Mouse (Mus musculus) embryonic facial prominence, embryonic 13.5 days (tissue): ENCODE measurements at regions not wholly inside any gene's neighbourhood (a gene's known extent, or its start where the extent isn't known, plus 50 kb on each side); places are given as distances from the start of the nearest gene placed in this dataset.

Experiments used
- ATAC-seq: fragments of 200-750 bp; cut with Nextera tagmentation; 2 replicates; pipeline ENCODE4 v1.8.0; 2017; ENCODE audit warnings: low read depth; ENCODE audit not compliant: insufficient number of reproducible peaks, insufficient read depth, low FRiP score, low TSS enrichment
- H3K27ac ChIP-seq: fragments of 300-500 bp; sonication (generic); 2 replicates; pipeline ENCODE4 v1.5.1; 2015; ENCODE audit warnings: moderate library complexity, mild to moderate bottlenecking, inconsistent platforms
- H3K27me3 ChIP-seq: fragments of 300-500 bp; sonication (generic); 2 replicates; pipeline ENCODE4 v1.6.1; 2015; ENCODE audit warnings: mild to moderate bottlenecking, inconsistent platforms
- H3K36me3 ChIP-seq: fragments of 300-500 bp; sonication (generic); 2 replicates; pipeline ENCODE4 v1.6.1; 2015; ENCODE audit warnings: mild to moderate bottlenecking, inconsistent platforms
- H3K4me1 ChIP-seq: fragments of 300-500 bp; sonication (generic); 2 replicates; pipeline ENCODE4 v1.6.1; 2015; ENCODE audit warnings: inconsistent platforms
- H3K4me2 ChIP-seq: fragments of 300-500 bp; sonication (generic); 2 replicates; pipeline ENCODE4 v1.6.1; 2015; ENCODE audit warnings: moderate library complexity, mild to moderate bottlenecking, inconsistent platforms
- H3K4me3 ChIP-seq: fragments of 300-500 bp; sonication (generic); 2 replicates; pipeline ENCODE4 v1.5.1; 2015; ENCODE audit warnings: mild to moderate bottlenecking, inconsistent platforms
- H3K9ac ChIP-seq: fragments of 300-500 bp; sonication (generic); 2 replicates; pipeline ENCODE4 v1.6.1; 2015; ENCODE audit warnings: mild to moderate bottlenecking, inconsistent platforms
- H3K9me3 ChIP-seq: fragments of 300-500 bp; sonication (generic); 2 replicates; pipeline ENCODE4 v1.6.1; 2016; ENCODE audit warnings: inconsistent platforms
- WGBS: fragments of 180-500 bp; shearing (Covaris S2); methylation state at CpG from one replicate; pipeline ENCODE4 v1.1.7; 2015; ENCODE audit warnings: mixed read lengths; 5-methylcytosine and 5-hydroxymethylcytosine counted together

- no peaks in the 10 kb centered on the region for H3K4me1 ChIP-seq
- no peaks in the 10 kb centered on the region for H3K36me3 ChIP-seq
- no peak overlapping the region for H3K4me3 ChIP-seq
- H3K9ac ChIP-seq = no peak overlapping the region
- WGBS = 95% methylated on average over 3 of the region's 3 CpGs
- no peak for ATAC-seq
- no peak overlapping the region for H3K27ac ChIP-seq
- H3K27me3 ChIP-seq = no peaks in the 10 kb centered on the region
- H3K4me2 ChIP-seq = no peak overlapping the region
- no peaks in the 10 kb centered on the region for H3K9me3 ChIP-seq
Measured at GRCm38 (mm10) chr14:95493154-95493553, 387.9 kb upstream of the 4921530L21Rik start.

DNA sequence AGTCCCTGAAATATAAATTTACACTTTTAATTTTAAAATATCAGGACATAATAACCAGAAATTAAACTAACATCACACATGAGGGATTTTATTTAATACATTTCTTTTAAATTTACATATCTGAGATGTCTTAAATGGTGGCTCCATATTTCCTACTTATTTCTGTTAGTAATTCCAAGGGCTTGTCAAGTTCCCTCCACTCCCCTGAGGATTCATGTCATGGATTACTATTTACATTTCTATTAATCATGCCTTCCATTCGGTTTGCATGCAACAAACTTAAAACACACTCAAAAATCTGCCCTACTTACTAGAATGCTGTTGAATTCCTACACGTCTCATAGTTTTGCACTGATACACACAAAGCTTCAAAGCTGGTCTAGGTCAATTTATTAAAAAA is 387.1 kb upstream of the 4921530L21Rik start:
- no peak overlapping the region for H3K9ac ChIP-seq
- no peak overlapping the region for H3K4me2 ChIP-seq
- no peaks in the 10 kb centered on the region for H3K36me3 ChIP-seq
- H3K4me1 ChIP-seq = no peaks in the 10 kb centered on the region
- no peaks in the 10 kb centered on the region for H3K27me3 ChIP-seq
- no peak overlapping the region for H3K27ac ChIP-seq
- no peaks in the 10 kb centered on the region for H3K9me3 ChIP-seq
- no peak for ATAC-seq
- WGBS = 57% methylated on average over 2 of the region's 2 CpGs
- H3K4me3 ChIP-seq = no peak overlapping the region

- Histone ChIP-seq H3K4me2 (no peak overlapping the region), H3K9me3 (no peaks in the 10 kb centered on the region), H3K4me1 (no peaks in the 10 kb centered on the region), H3K27me3 (no peaks in the 10 kb centered on the region), H3K27ac (no peak overlapping the region), H3K4me3 (no peak overlapping the region), H3K36me3 (no peaks in the 10 kb centered on the region), H3K9ac (no peak overlapping the region)
- 71% methylated on average over 1 of the region's 1 CpGs for WGBS
- ATAC-seq = no peak
Measured at GRCm38 (mm10) chr14:95515072-95515471, 366.0 kb upstream of the 4921530L21Rik start.

- WGBS = 84% methylated on average over 1 of the region's 1 CpGs
Measured at GRCm38 (mm10) chr14:95518837-95519236, 362.2 kb upstream of the 4921530L21Rik start.

GRCm38 (mm10) chr14:95543863-95544262 is 337.2 kb upstream of the 4921530L21Rik start:
- no peak overlapping the region for H3K4me2 ChIP-seq
- ATAC-seq = no peak
- H3K9me3 ChIP-seq = no peaks in the 10 kb centered on the region
- H3K27me3 ChIP-seq = no peaks in the 10 kb centered on the region
- no peaks in the 10 kb centered on the region for H3K4me1 ChIP-seq
- no peaks in the 10 kb centered on the region for H3K36me3 ChIP-seq
- no peak overlapping the region for H3K9ac ChIP-seq
- H3K4me3 ChIP-seq = no peak overlapping the region
- H3K27ac ChIP-seq = no peak overlapping the region

More at GRCm38 (mm10) chr14:95518837-95519236, 362.2 kb upstream of the 4921530L21Rik start:
- H3K4me3 ChIP-seq = no peak overlapping the region
- no peaks in the 10 kb centered on the region for H3K36me3 ChIP-seq
- H3K9ac ChIP-seq = no peak overlapping the region
- no peaks in the 10 kb centered on the region for H3K27me3 ChIP-seq
- H3K4me1 ChIP-seq = no peaks in the 10 kb centered on the region
- H3K4me2 ChIP-seq = no peak overlapping the region
- no peak overlapping the region for H3K27ac ChIP-seq
- no peak for ATAC-seq
- H3K9me3 ChIP-seq = no peaks in the 10 kb centered on the region

GRCm38 (mm10) chr14:95591075-95591474 is 290.0 kb upstream of the 4921530L21Rik start:
- H3K9ac ChIP-seq = no peak overlapping the region
- H3K4me3 ChIP-seq = no peak overlapping the region
- no peaks in the 10 kb centered on the region for H3K27me3 ChIP-seq
- H3K4me2 ChIP-seq = no peak overlapping the region
- no peak overlapping the region for H3K27ac ChIP-seq
- no peaks in the 10 kb centered on the region for H3K9me3 ChIP-seq
- H3K36me3 ChIP-seq = no peaks in the 10 kb centered on the region
- H3K4me1 ChIP-seq = no peaks in the 10 kb centered on the region
- WGBS = 83% methylated on average over 3 of the region's 3 CpGs
- ATAC-seq = no peak

DNA sequence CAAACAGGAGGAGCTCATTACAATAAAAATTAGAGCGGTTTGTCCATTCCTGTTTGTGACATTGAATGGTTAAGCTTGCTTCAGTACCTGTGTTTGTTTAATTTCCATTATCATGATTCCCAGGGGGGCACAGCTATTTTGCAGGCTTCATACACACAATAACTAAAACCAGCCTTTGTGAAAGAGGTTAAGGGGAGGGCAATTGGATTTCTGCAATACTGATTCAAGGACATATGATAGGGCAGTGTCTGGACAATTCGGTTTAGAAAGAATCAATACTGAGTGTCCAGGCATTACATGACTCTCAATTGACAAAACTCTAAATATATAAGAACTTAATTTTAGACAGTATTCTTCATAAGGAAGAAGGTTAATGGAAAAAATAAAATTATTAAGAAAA is 284.7 kb upstream of the 4921530L21Rik start:
- Histone ChIP-seq H3K9ac (no peak overlapping the region), H3K36me3 (no peaks in the 10 kb centered on the region), H3K4me1 (no peaks in the 10 kb centered on the region), H3K4me3 (no peak overlapping the region), H3K27me3 (no peaks in the 10 kb centered on the region), H3K4me2 (no peak overlapping the region), H3K27ac (no peak overlapping the region), H3K9me3 (no peaks in the 10 kb centered on the region)
- no peak for ATAC-seq
- 66% methylated on average over 2 of the region's 2 CpGs for WGBS

DNA sequence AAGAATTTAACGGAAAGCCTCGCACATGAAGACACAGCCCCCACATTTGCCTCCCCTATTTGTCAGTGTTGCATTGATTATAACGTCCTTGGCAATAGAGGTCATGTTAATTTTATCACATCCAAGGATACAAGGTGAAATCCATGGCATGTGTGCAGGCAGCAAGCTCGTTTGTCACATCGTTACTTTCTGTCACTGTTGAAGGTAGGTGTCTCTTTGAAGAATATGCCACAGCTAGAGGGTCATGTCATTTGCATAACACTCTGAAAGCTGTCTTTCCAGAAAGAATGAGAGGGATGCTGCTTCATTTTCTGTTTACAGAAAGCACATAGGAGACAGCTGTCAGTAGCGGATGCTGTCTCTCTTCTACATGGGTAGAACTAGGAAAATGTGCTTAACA is 235.1 kb upstream of the 4921530L21Rik start:
- no peak overlapping the region for H3K27ac ChIP-seq
- ATAC-seq = no peak
- WGBS = 68% methylated on average over 6 of the region's 6 CpGs

GRCm38 (mm10) chr14:95659552-95659951 is 221.5 kb upstream of the 4921530L21Rik start:
- WGBS = 22% methylated on average over 1 of the region's 1 CpGs
- no peak overlapping the region for H3K9ac ChIP-seq
- no peak for ATAC-seq
- no peaks in the 10 kb centered on the region for H3K27me3 ChIP-seq
- no peaks in the 10 kb centered on the region for H3K36me3 ChIP-seq
- no peak overlapping the region for H3K27ac ChIP-seq
- no peaks in the 10 kb centered on the region for H3K4me1 ChIP-seq
- no peak overlapping the region for H3K4me3 ChIP-seq
- H3K9me3 ChIP-seq = no peaks in the 10 kb centered on the region
- no peak overlapping the region for H3K4me2 ChIP-seq

More for the DNA sequence above, 235.1 kb upstream of the 4921530L21Rik start:
- Histone ChIP-seq H3K36me3 (no peaks in the 10 kb centered on the region), H3K27me3 (no peaks in the 10 kb centered on the region), H3K4me2 (no peak overlapping the region), H3K9me3 (no peaks in the 10 kb centered on the region), H3K4me3 (no peak overlapping the region), H3K9ac (no peak overlapping the region), H3K4me1 (no peaks in the 10 kb centered on the region)

DNA sequence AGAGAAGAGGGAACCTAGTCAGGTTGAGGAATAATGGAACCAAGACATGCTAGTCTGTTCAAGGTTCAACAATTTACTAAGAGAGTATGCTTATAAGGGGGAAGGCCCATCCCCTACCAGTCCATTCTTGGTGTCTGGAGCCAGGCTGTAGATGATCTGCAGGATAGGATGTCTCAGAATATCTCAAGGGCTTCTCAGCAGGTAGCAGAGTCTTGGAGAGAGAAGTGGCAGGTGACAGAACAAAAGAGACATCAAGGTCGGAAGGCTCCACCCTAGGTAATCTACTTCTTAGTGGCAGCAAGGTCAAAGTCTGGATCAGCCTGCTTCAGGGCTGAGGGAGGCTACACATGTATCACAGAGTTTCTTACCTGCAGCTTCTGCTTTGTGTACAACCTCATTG is 220.2 kb upstream of the 4921530L21Rik start:
- H3K9me3 ChIP-seq = no peaks in the 10 kb centered on the region
- H3K4me2 ChIP-seq = no peak overlapping the region
- H3K27ac ChIP-seq = no peak overlapping the region
- H3K9ac ChIP-seq = no peak overlapping the region
- 65% methylated on average over 1 of the region's 1 CpGs for WGBS
- no peak overlapping the region for H3K4me3 ChIP-seq
- H3K27me3 ChIP-seq = no peaks in the 10 kb centered on the region
- ATAC-seq = no peak
- H3K36me3 ChIP-seq = no peaks in the 10 kb centered on the region
- H3K4me1 ChIP-seq = no peaks in the 10 kb centered on the region

DNA sequence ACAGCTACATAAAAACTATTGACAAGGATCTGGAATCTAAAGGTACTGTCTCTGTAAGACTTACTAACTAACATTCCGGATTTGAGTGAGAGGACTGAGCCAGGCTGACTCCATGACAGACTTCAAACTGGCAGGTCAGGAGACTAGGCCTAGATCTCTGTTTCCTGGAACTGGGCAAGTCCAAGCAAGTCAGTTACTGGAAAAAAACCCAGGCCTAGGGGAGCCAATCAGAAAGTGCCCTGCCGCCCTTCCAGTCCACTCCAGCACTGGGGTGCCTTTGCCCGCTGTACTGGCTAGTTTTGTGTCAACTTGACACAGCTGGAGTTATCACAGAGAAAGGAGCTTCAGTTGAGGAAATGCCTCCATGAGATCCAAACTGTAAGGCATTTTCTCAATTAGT is 219.6 kb upstream of the 4921530L21Rik start:
- Histone ChIP-seq H3K27ac (no peak overlapping the region), H3K9me3 (no peaks in the 10 kb centered on the region), H3K9ac (no peak overlapping the region), H3K4me3 (no peak overlapping the region), H3K36me3 (no peaks in the 10 kb centered on the region), H3K4me1 (no peaks in the 10 kb centered on the region), H3K27me3 (no peaks in the 10 kb centered on the region), H3K4me2 (no peak overlapping the region)
- no peak for ATAC-seq
- WGBS = 90% methylated on average over 3 of the region's 3 CpGs

- no peak overlapping the region for H3K9ac ChIP-seq
- no peak overlapping the region for H3K4me2 ChIP-seq
- H3K4me1 ChIP-seq = no peaks in the 10 kb centered on the region
- WGBS = 75% methylated on average over 1 of the region's 1 CpGs
- ATAC-seq = no peak
- H3K9me3 ChIP-seq = no peaks in the 10 kb centered on the region
- no peak overlapping the region for H3K27ac ChIP-seq
- no peaks in the 10 kb centered on the region for H3K27me3 ChIP-seq
- H3K36me3 ChIP-seq = no peaks in the 10 kb centered on the region
- no peak overlapping the region for H3K4me3 ChIP-seq
Measured at GRCm38 (mm10) chr14:95687448-95687847, 193.6 kb upstream of the 4921530L21Rik start.

DNA sequence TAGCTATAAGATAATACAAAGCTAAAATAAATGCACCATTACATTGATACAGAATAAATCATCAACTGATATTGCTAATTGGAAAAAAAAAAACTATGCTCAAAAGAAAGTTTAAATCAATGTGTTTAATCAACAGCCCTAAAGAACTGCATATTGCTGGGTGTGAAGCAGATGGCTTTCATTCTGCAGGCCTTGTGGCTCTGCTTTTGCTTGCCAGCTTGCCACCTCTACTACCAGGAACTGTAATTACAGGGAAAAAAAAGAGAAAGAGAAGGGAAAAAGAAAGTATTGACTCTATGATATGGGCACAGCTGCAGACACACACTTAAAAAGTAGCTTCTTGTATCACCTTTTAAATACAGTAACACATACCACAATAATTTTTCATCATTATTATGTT is 192.4 kb upstream of the 4921530L21Rik start:
- H3K27ac ChIP-seq = no peak overlapping the region
- no peaks in the 10 kb centered on the region for H3K36me3 ChIP-seq
- H3K27me3 ChIP-seq = no peaks in the 10 kb centered on the region
- no peaks in the 10 kb centered on the region for H3K4me1 ChIP-seq
- no peak for ATAC-seq
- H3K4me3 ChIP-seq = no peak overlapping the region
- no peak overlapping the region for H3K9ac ChIP-seq
- H3K9me3 ChIP-seq = no peaks in the 10 kb centered on the region
- H3K4me2 ChIP-seq = no peak overlapping the region
